Mouse (Mus musculus) liver, embryonic 13.5 days (tissue): Measurements from ENCODE around the gene Sos2. TPM values are rescaled to one million over a fixed set of nuclear protein-coding genes. Genes with fewer than 3 reads are reported as not detected.
"Not testable (repeated sequence)": the region's sequence is repeated elsewhere in the genome, so short reads cannot be mapped to it uniquely, and the experiment has no call there.

Experiments used
- ATAC-seq: fragments of 200-750 bp; cut with Nextera tagmentation; 2 replicates; pipeline ENCODE4 v1.8.0; 2017; ENCODE audit warnings: low read depth, mild to moderate bottlenecking, moderate number of reproducible peaks, moderate library complexity
- DNase-seq: peaks from one replicate; pipeline ENCODE4 v3.0.0; 2022
- H3K27ac ChIP-seq: fragments of 300-500 bp; sonication (generic); 2 replicates; pipeline ENCODE4 v1.5.1; 2015; ENCODE audit warnings: moderate library complexity, mild to moderate bottlenecking, inconsistent platforms
- H3K27me3 ChIP-seq: fragments of 300-500 bp; sonication (generic); 2 replicates; pipeline ENCODE4 v1.6.1; 2015; ENCODE audit warnings: mild to moderate bottlenecking, inconsistent platforms
- H3K36me3 ChIP-seq: fragments of 300-500 bp; sonication (generic); 2 replicates; pipeline ENCODE4 v1.6.1; 2015; ENCODE audit warnings: mild to moderate bottlenecking, inconsistent platforms
- H3K4me1 ChIP-seq: fragments of 300-500 bp; sonication (generic); replicated peaks from 2 replicates; pipeline ENCODE4 v1.6.1; 2015; ENCODE audit warnings: inconsistent platforms
- H3K4me2 ChIP-seq: fragments of 300-500 bp; sonication (generic); 2 replicates; pipeline ENCODE4 v1.6.1; 2015; ENCODE audit warnings: inconsistent platforms, mild to moderate bottlenecking, moderate library complexity
- H3K4me3 ChIP-seq: fragments of 300-500 bp; sonication (generic); replicated peaks from 2 replicates; pipeline ENCODE4 v1.5.1; 2015; ENCODE audit warnings: mild to moderate bottlenecking, inconsistent platforms
- H3K9ac ChIP-seq: fragments of 300-500 bp; sonication (generic); 2 replicates; pipeline ENCODE4 v1.6.1; 2015; ENCODE audit warnings: mild to moderate bottlenecking, inconsistent platforms
- H3K9me3 ChIP-seq: fragments of 300-500 bp; sonication (generic); replicated peaks from 2 replicates; pipeline ENCODE4 v1.6.1; 2016; ENCODE audit warnings: inconsistent platforms
- WGBS: fragments of 180-500 bp; shearing (Covaris S2); methylation state at CpG from one replicate; pipeline ENCODE4 v1.1.7; 2015; ENCODE audit not compliant: insufficient replicate concordance; 5-methylcytosine and 5-hydroxymethylcytosine counted together
- polyA plus RNA-seq: library from polyadenylated mRNA; unstranded; fragments of >200 nt; fragmentation: Nextera tagmentation; extraction: Ambion mirVana; gene quantifications from 2 replicates; pipeline ENCODE4 v1.2.1, GENCODE M21; 2015

Gene Sos2
- polyA plus RNA-seq, 1 experiment from 2014 or later, result 3.4 TPM

- Histone ChIP-seq H3K9me3 (no peaks in the 10 kb centered on the region), H3K4me1 (peaks cover 27% of the 10 kb centered on the region), H3K27me3 (no peaks in the 10 kb centered on the region), H3K27ac (no peak overlapping the region), H3K36me3 (no peaks in the 10 kb centered on the region), H3K4me2 (no peak overlapping the region), H3K4me3 (no peak overlapping the region), H3K9ac (no peak overlapping the region)
- ATAC-seq (no peak), DNase-seq (no peak)
- 85% methylated on average over 1 of the region's 1 CpGs for WGBS
Measured at GRCm38 (mm10) chr12:69674176-69674575, 7.5 kb downstream of the Sos2 start.

- no peak overlapping the region for H3K9ac ChIP-seq
- no peak overlapping the region for H3K4me2 ChIP-seq
- 88% methylated on average over 5 of the region's 5 CpGs for WGBS
- no peaks in the 10 kb centered on the region for H3K27me3 ChIP-seq
- no peaks in the 10 kb centered on the region for H3K36me3 ChIP-seq
- ATAC-seq, result no peak
- H3K9me3 ChIP-seq, result no peaks in the 10 kb centered on the region
- H3K27ac ChIP-seq, result no peak overlapping the region
- DNase-seq, result no peak
- H3K4me3 ChIP-seq, result no peak overlapping the region
- H3K4me1 ChIP-seq, result no peaks in the 10 kb centered on the region
Measured at GRCm38 (mm10) chr12:69666721-69667120, 14.9 kb downstream of the Sos2 start.

- Histone ChIP-seq H3K4me3 (no peak overlapping the region), H3K4me2 (no peak overlapping the region), H3K27me3 (no peaks in the 10 kb centered on the region), H3K9me3 (no peaks in the 10 kb centered on the region), H3K4me1 (no peaks in the 10 kb centered on the region), H3K9ac (no peak overlapping the region), H3K27ac (no peak overlapping the region), H3K36me3 (no peaks in the 10 kb centered on the region)
- ATAC-seq, result no peak
- 80% methylated on average over 5 of the region's 5 CpGs for WGBS
- no peak for DNase-seq
Measured at GRCm38 (mm10) chr12:69661658-69662057, 20.0 kb downstream of the Sos2 start.

GRCm38 (mm10) chr12:69653973-69654372 is 27.7 kb downstream of the Sos2 start:
- H3K27ac ChIP-seq, H3K9me3 ChIP-seq, DNase-seq, H3K9ac ChIP-seq, H3K4me1 ChIP-seq, H3K4me2 ChIP-seq, H3K4me3 ChIP-seq, H3K27me3 ChIP-seq: not testable (repeated sequence)
- ATAC-seq, result peak; percentile 74
- peaks cover 16% of the 10 kb centered on the region for H3K36me3 ChIP-seq

- no peak overlapping the region for H3K4me3 ChIP-seq
- H3K9ac ChIP-seq, result no peak overlapping the region
- 70% methylated on average over 8 of the region's 8 CpGs for WGBS
- H3K36me3 ChIP-seq, result peaks cover 26% of the 10 kb centered on the region
- no peak overlapping the region for H3K27ac ChIP-seq
- DNase-seq (no peak), ATAC-seq (no peak)
- H3K4me2 ChIP-seq, result no peak overlapping the region
- H3K9me3 ChIP-seq, result no peaks in the 10 kb centered on the region
- H3K27me3 ChIP-seq, result no peaks in the 10 kb centered on the region
- H3K4me1 ChIP-seq, result no peaks in the 10 kb centered on the region; the same call in 1 of the 2 replicates
Measured at GRCm38 (mm10) chr12:69649511-69649910, 32.1 kb downstream of the Sos2 start.

- Histone ChIP-seq H3K4me2 (no peak overlapping the region), H3K27ac (no peak overlapping the region), H3K4me3 (no peak overlapping the region), H3K4me1 (no peaks in the 10 kb centered on the region; the same call in 1 of the 2 replicates), H3K9me3 (no peaks in the 10 kb centered on the region), H3K36me3 (peaks cover 14% of the 10 kb centered on the region), H3K27me3 (no peaks in the 10 kb centered on the region), H3K9ac (no peak overlapping the region)
- 65% methylated on average over 8 of the region's 8 CpGs for WGBS
- DNase-seq (no peak), ATAC-seq (0 out of 2 replicates have a peak, but pooled peaks have one; percentile 18)
Measured at GRCm38 (mm10) chr12:69645821-69646616, 35.6 kb downstream of the Sos2 start.

GRCm38 (mm10) chr12:69644877-69645276 is 36.8 kb downstream of the Sos2 start:
- WGBS, result 65% methylated on average over 3 of the region's 3 CpGs
- Histone ChIP-seq H3K36me3 (peaks cover 14% of the 10 kb centered on the region), H3K4me2 (no peak overlapping the region), H3K4me1 (no peaks in the 10 kb centered on the region; the same call in 1 of the 2 replicates), H3K4me3 (no peak overlapping the region), H3K27me3 (no peaks in the 10 kb centered on the region), H3K9ac (no peak overlapping the region), H3K27ac (no peak overlapping the region), H3K9me3 (no peaks in the 10 kb centered on the region)
- no peak for ATAC-seq
- no peak for DNase-seq

- WGBS, result 75% methylated on average over 5 of the region's 5 CpGs
- DNase-seq, result no peak
Measured at GRCm38 (mm10) chr12:69642877-69643276, 38.8 kb downstream of the Sos2 start.

GRCm38 (mm10) chr12:69634761-69635160 is 46.9 kb downstream of the Sos2 start:
- WGBS, result 78% methylated on average over 3 of the region's 3 CpGs
- DNase-seq (no peak), ATAC-seq (no peak)

More at GRCm38 (mm10) chr12:69642877-69643276, 38.8 kb downstream of the Sos2 start:
- H3K9me3 ChIP-seq, result no peaks in the 10 kb centered on the region
- H3K27ac ChIP-seq, result no peak overlapping the region
- peaks cover 19% of the 10 kb centered on the region for H3K36me3 ChIP-seq
- H3K4me2 ChIP-seq, result no peak overlapping the region
- H3K9ac ChIP-seq, result no peak overlapping the region
- no peaks in the 10 kb centered on the region for H3K4me1 ChIP-seq
- no peak for ATAC-seq
- no peak overlapping the region for H3K4me3 ChIP-seq
- H3K27me3 ChIP-seq, result no peaks in the 10 kb centered on the region

GRCm38 (mm10) chr12:69618590-69618989 is 63.1 kb downstream of the Sos2 start:
- 46% methylated on average over 5 of the region's 5 CpGs for WGBS
- H3K36me3 ChIP-seq, result peaks cover 33% of the 10 kb centered on the region
- H3K27me3 ChIP-seq, H3K9me3 ChIP-seq, H3K27ac ChIP-seq, ATAC-seq, H3K4me1 ChIP-seq, H3K4me3 ChIP-seq, H3K9ac ChIP-seq, H3K4me2 ChIP-seq: not testable (repeated sequence)
- DNase-seq, result peak; percentile 5

More at GRCm38 (mm10) chr12:69634761-69635160, 46.9 kb downstream of the Sos2 start:
- H3K27ac ChIP-seq, result no peak overlapping the region
- H3K4me1 ChIP-seq, result no peaks in the 10 kb centered on the region
- H3K4me2 ChIP-seq, result no peak overlapping the region
- H3K9me3 ChIP-seq, result no peaks in the 10 kb centered on the region
- no peak overlapping the region for H3K9ac ChIP-seq
- H3K36me3 ChIP-seq, result peaks cover 24% of the 10 kb centered on the region
- H3K4me3 ChIP-seq, result no peak overlapping the region
- H3K27me3 ChIP-seq, result no peaks in the 10 kb centered on the region

GRCm38 (mm10) chr12:69604367-69604766 is 77.3 kb downstream of the Sos2 start:
- Histone ChIP-seq H3K9ac (no peak overlapping the region), H3K4me1 (no peaks in the 10 kb centered on the region), H3K36me3 (peaks cover 22% of the 10 kb centered on the region; the same call in 1 of the 2 replicates), H3K9me3 (no peaks in the 10 kb centered on the region), H3K4me2 (no peak overlapping the region), H3K27me3 (no peaks in the 10 kb centered on the region), H3K27ac (no peak overlapping the region), H3K4me3 (no peak overlapping the region)
- WGBS, result 80% methylated on average over 2 of the region's 2 CpGs
- ATAC-seq (no peak), DNase-seq (no peak)

GRCm38 (mm10) chr12:69597446-69597845 is 84.2 kb downstream of the Sos2 start:
- peaks cover 15% of the 10 kb centered on the region; the same call in 1 of the 2 replicates for H3K36me3 ChIP-seq
- H3K4me1 ChIP-seq, result no peaks in the 10 kb centered on the region
- H3K27ac ChIP-seq, result no peak overlapping the region
- H3K9ac ChIP-seq, result no peak overlapping the region
- no peaks in the 10 kb centered on the region for H3K27me3 ChIP-seq
- no peaks in the 10 kb centered on the region for H3K9me3 ChIP-seq
- no peak for DNase-seq
- no peak overlapping the region for H3K4me2 ChIP-seq
- 66% methylated on average over 4 of the region's 4 CpGs for WGBS
- ATAC-seq, result no peak
- H3K4me3 ChIP-seq, result no peak overlapping the region
